Mouse (Mus musculus): ENCODE results near the gene Fam149b.
A peak's percentile ranks its signal among the peaks of the same experiment; 100 is the strongest.
"Not testable (repeated sequence)": the region's sequence is repeated elsewhere in the genome, so short reads cannot be mapped to it uniquely, and the experiment has no call there.

The Fam149b gene

GRCm38 (mm10) chr14:20347991-20348541 lies at the start of gene Fam149b, which contains the start of gene Ecd:
Gene Fam149b (plus strand): TSS chr14:20348162.
Gene Ecd (minus strand): TSS chr14:20348121.
- DNase-seq = peak; percentile 88

DNA sequence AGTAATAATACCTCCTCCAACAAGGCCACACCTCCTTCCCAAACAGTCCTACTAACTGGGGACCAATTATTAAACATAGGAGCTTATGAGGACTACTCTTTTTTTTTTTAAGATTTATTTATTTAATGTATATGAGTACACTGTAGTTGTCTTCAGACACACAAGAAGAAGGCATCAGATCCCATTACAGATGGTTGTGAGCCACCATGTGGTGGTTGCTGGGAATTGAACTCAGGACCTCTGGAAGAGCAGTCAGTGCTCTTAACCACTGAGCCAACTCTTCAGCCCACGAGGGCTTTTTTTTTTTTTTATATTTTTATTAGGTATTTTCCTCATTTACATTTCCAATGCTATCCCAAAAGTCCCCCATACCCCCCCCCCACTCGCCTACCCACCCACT lies 42.9 kb upstream of the Fam149b start:
- DNase-seq = not testable (repeated sequence)

- DNase-seq = no peak
Measured at GRCm38 (mm10) chr14:20315137-20315536, 32.8 kb upstream of the Fam149b start.

DNA sequence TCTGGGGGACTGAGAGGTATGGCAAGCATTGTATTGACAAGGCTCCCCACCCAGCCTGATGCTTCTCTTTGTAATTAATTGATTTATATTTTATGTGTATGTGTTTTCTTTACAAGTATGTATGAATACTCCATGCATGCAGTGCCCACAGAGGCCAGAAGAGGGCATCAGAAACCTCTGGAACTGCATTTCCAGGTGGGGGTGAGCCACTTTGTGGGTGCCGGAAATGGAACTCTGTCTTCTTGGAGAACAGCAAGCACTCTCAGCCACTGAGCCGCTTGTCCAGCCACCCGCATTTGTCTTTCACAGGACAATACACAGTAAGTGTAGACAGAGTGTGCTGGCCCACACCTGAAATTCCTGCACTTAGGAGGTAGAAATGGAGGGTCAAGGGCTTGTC lies 28.5 kb upstream of the Fam149b start:
- no peak for DNase-seq

GRCm38 (mm10) chr14:20324196-20324595 lies 23.8 kb upstream of the Fam149b start:
- DNase-seq = no peak

DNA sequence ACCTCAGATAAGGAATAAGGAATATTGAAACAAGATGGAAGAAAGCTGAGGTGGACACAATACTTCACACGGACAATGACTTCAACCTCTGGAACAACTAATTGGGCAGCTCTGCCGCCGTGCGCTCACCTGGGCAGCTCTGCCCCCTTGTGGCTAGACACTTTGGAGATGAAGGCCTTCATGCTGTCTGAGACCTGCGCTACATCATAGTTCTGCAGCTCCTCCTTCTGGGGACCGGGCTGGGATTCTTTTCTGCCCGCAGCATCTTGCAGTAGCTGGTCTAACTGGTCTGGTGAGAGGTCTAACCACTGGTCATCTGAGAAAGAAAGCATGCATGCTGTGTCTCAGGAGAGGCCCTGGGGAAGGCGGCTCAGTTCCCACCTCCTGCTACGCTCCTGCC lies 19.5 kb upstream of the Fam149b start:
- no peak for DNase-seq

GRCm38 (mm10) chr14:20331316-20331715 lies 16.6 kb upstream of the Fam149b start:
- no peak for DNase-seq

DNA sequence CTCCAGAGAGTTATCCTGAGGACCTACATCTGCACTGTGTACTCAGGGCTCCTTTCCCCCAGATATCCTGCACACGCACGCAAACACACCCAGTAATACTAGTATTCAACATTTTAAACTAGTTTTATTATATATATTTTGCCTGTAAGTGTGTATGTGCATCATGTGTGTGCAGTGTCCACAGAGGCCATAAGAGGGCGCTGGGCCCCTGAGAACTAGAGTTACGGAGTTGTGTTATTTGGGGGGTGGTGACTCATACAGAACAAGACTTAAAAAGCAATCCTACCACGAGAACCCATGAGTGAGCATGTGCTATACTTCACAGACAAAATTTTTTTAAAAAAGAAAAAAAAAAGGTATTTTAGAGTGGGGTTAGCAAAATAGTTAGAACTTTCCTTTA lies 8.5 kb upstream of the Fam149b start:
- DNase-seq = no peak

DNA sequence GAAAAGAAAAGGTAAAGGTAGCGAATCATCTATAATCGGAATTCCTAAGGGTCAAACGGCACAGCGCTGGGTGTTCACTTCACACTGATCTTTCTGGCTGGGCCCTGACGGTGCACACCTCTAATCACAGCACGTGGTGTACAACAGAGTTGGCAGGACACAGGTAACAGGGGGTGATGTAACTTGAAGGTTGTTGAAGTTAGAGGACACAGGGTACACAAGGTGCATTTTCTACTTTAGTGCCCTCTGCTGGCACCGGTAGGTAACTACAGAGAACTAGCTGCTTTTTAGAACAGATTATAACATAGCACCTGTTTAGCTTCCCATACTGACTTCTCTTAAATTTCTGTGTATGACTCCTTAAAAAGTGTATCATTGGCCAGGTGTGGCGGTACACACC lies 7.8 kb upstream of the Fam149b start:
- DNase-seq = no peak

- DNase-seq = no peak
Measured at GRCm38 (mm10) chr14:20340866-20341265, 7.1 kb upstream of the Fam149b start.

DNA sequence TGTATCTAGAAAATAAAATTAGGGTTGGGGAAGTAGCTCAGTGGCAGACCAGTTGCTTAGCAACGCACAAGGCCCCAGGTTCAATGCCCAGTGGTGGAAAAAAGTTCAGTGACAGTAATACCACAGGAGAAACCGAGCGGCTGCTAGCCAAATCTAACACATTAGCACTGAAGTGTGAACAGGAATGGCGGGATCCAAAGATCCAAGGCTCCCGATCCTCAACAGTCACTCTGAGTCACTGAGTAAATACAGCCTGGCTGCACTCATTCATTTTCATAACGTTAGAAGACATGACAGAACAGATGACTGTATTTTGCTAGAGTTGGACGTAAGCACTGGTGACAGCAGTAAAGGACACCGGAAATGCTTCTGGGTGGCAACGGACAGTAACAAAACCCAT lies 2.1 kb upstream of the Fam149b start:
- no peak for DNase-seq

GRCm38 (mm10) chr14:20347441-20347990 lies 446 bp upstream of the Fam149b start:
- DNase-seq = no peak

GRCm38 (mm10) chr14:20363230-20363629 lies 15.3 kb downstream of the Fam149b start:
- DNase-seq = no peak

- DNase-seq = no peak
Measured at GRCm38 (mm10) chr14:20368271-20368670, 20.3 kb downstream of the Fam149b start.

GRCm38 (mm10) chr14:20370798-20371197 lies 22.8 kb downstream of the Fam149b start:
- no peak for DNase-seq

DNA sequence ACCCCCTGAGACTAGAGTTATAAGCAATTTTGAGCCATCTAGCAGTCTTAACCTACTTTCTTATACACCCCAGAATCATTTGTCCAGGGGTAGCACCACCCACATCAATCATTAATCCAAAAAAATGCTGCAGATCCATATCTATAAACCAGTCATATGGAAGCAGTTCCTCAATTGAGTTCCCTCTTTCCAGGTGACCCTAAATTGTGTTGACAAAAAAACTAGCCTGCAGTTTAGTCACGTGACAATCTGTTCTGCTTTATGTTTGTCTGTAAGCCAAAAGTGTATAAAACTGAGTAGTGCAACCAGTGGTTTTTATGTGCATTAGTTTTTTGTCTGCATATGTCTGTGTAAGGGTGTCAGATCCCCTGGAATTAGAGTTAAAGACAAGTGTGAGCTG lies 23.9 kb downstream of the Fam149b start:
- DNase-seq = no peak

DNA sequence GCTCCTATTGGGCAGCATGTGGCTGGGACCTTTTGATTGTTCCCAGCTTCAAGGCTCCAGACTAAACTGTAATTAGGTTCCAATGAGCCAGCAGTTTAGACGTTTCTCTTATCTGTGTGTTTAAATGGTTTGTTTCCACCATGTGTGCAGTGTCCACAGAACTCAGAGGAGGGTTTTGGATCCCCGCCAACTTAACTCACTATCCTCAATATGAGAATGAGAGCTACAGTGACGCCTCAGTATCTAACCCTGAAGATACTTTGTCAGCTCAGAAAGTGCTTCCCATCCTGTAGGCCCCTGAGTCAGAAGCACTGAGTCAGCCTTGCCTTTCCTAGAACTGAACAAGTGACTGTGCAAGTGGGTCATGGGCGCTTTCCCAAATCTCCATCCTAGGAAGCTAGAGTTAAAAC lies 29.2 kb downstream of the Fam149b start:
- no peak for DNase-seq

DNA sequence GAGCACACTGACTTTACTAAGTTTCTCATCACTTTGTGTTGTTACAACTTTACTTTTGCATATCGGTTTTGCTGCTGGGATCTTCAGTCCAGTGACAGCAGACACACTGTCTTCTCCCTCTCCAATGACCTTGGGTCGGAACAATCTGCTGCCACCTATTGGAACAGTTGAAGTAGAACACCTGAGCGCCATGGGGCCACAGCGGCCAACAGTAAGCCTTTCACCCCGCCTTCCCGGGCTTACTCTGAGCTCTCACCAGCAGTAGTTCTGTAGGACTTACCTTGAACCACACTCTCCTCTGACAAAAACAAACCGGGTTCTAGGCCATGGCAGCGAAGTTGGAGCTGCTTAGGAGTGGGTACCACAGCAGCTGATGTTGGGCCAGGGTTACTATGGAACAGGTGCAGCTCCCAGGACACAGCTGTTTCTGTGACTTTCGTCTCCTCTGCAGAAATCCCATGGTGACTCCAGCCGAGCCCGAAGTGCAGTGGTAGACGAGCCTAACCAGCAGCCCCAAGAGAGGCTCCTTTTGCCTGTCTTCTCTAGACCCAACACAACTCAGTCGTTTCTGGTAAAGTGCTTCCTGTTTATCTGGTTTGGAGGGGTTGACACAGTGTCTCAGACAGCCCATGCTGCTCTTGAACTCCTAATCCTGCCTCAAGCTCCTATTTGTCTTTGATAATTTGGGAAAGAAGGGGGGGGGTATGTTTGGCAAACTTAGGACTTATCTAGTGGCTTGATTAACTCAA lies 30.5 kb downstream of the Fam149b start:
- peak; percentile 32 for DNase-seq

GRCm38 (mm10) chr14:20379087-20379640 lies 31.2 kb downstream of the Fam149b start:
- no peak for DNase-seq

GRCm38 (mm10) chr14:20379753-20380430 lies 31.9 kb downstream of the Fam149b start:
- no peak for DNase-seq

- DNase-seq = peak; percentile 93
Measured at GRCm38 (mm10) chr14:20388441-20389129, 40.6 kb downstream of the Fam149b start, which contains the start of gene Dnajc9. Gene Dnajc9 (minus strand): TSS chr14:20388910.

DNA sequence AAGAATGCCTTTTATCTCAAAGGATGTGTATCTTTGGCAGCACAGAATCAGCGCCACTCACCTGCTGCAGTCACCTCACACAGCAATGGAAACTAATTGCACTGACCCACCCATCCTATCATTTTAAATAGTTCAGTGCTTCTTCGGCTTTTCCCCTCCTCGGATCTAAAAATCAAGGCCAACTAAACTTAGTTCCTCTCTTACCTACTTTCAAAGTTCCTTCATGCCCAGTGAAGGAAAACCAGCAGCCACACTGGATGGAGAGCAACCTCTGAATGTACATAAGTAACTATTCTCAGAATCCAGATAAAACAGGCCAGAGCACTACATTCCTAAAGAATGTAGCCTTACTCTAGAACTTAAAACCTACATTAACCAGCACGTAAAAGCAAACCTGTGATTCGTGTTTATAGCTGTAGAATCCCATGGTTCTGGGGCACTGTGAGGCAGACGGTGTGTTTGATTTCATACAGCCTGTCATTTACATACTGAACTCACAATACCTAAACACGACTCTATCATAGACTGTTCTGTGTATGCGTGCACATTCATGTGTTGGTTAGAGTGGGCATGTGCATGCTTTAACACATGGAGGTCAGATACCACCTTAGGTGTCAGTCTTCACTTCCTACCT lies 41.6 kb downstream of the Fam149b start:
- no peak for DNase-seq

Measured in cerebellum, adult 11-12 months (tissue).